Mouse (Mus musculus) hindbrain, embryonic 14.5 days (tissue): Measurements from ENCODE around the gene Mapkap1. TPM values are rescaled to one million over a fixed set of nuclear protein-coding genes. Genes with fewer than 3 reads are reported as not detected.

Source experiments
- ATAC-seq: fragments of 200-750 bp; cut with Nextera tagmentation; 2 replicates; pipeline ENCODE4 v1.8.0; 2017; ENCODE audit warnings: moderate number of reproducible peaks, mild to moderate bottlenecking, moderate TSS enrichment, moderate library complexity; ENCODE audit not compliant: low FRiP score
- DNase-seq: peaks from one replicate; pipeline ENCODE4 v3.0.0-alpha.2; 2015; ENCODE audit warnings: low spot score
- H3K27ac ChIP-seq: fragments of 300-500 bp; sonication (generic); 2 replicates; pipeline ENCODE4 v1.5.1; 2014; ENCODE audit warnings: mild to moderate bottlenecking, moderate library complexity
- H3K27me3 ChIP-seq: fragments of 300-500 bp; sonication (generic); 2 replicates; pipeline ENCODE4 v1.6.1; 2014; ENCODE audit warnings: mild to moderate bottlenecking, low read length, mixed read lengths; ENCODE audit not compliant: control insufficient read depth, insufficient read depth
- H3K36me3 ChIP-seq: fragments of 300-500 bp; sonication (generic); replicated peaks from 2 replicates; pipeline ENCODE4 v1.6.1; 2014; ENCODE audit not compliant: control insufficient read depth, insufficient read depth
- H3K4me1 ChIP-seq: fragments of 300-500 bp; sonication (generic); replicated peaks from 2 replicates; pipeline ENCODE4 v1.6.1; 2014; ENCODE audit warnings: antibody characterized with exemption, low read length, mixed read lengths; ENCODE audit not compliant: control insufficient read depth, insufficient read depth
- H3K4me2 ChIP-seq: fragments of 300-500 bp; sonication (generic); replicated peaks from 2 replicates; pipeline ENCODE4 v1.6.1; 2014; ENCODE audit warnings: mild to moderate bottlenecking, moderate library complexity
- H3K4me3 ChIP-seq: fragments of 300-500 bp; sonication (generic); replicated peaks from 2 replicates; pipeline ENCODE4 v1.5.1; 2014; ENCODE audit warnings: mild to moderate bottlenecking, low read length
- H3K9ac ChIP-seq: fragments of 300-500 bp; sonication (generic); 2 replicates; pipeline ENCODE4 v1.6.1; 2014
- H3K9me3 ChIP-seq: fragments of 300-500 bp; sonication (generic); 2 replicates; pipeline ENCODE4 v1.6.1; 2016; ENCODE audit warnings: low read length; ENCODE audit not compliant: control insufficient read depth
- WGBS: fragments of 180-500 bp; shearing (Covaris S2); extraction: QIAGEN DNeasy Blood & Tissue Kit; methylation state at CpG from one replicate; pipeline ENCODE4 v1.1.7; 2014; 5-methylcytosine and 5-hydroxymethylcytosine counted together
- polyA plus RNA-seq: library from polyadenylated mRNA; unstranded; fragments of >200 nt; fragmentation: Nextera tagmentation; extraction: Ambion mirVana; gene quantifications from 2 replicates; pipeline ENCODE4 v1.2.1, GENCODE M21; 2014

The Mapkap1 gene
- polyA plus RNA-seq, 1 experiment from 2014 or later, result 101 TPM

GRCm38 (mm10) chr2:34570378-34570777 lies 163.8 kb downstream of the Mapkap1 start:
- WGBS, result 2% methylated on average over 6 of the region's 6 CpGs
- Histone ChIP-seq H3K9ac (no peak overlapping the region), H3K36me3 (no peaks in the 10 kb centered on the region), H3K4me2 (no peak overlapping the region), H3K27ac (peak overlapping the region; percentile 65), H3K27me3 (no peaks in the 10 kb centered on the region), H3K4me3 (no peak overlapping the region), H3K9me3 (no peaks in the 10 kb centered on the region), H3K4me1 (peaks cover 22% of the 10 kb centered on the region)
- ATAC-seq (no peak), DNase-seq (no peak)

GRCm38 (mm10) chr2:34571096-34571495 lies 164.5 kb downstream of the Mapkap1 start:
- DNase-seq (no peak), ATAC-seq (no peak)
- H3K36me3 ChIP-seq, result no peaks in the 10 kb centered on the region
- no peak overlapping the region for H3K9ac ChIP-seq
- H3K27ac ChIP-seq, result peak overlapping the region; percentile 65; the same call in 1 of the 2 replicates
- H3K4me3 ChIP-seq, result no peak overlapping the region
- WGBS, result 6% methylated on average over 1 of the region's 1 CpGs
- H3K4me1 ChIP-seq, result peaks cover 22% of the 10 kb centered on the region
- H3K4me2 ChIP-seq, result no peak overlapping the region
- H3K9me3 ChIP-seq, result no peaks in the 10 kb centered on the region
- no peaks in the 10 kb centered on the region for H3K27me3 ChIP-seq

GRCm38 (mm10) chr2:34573073-34573472 lies 166.5 kb downstream of the Mapkap1 start:
- 51% methylated on average over 4 of the region's 4 CpGs for WGBS
- no peak overlapping the region for H3K4me3 ChIP-seq
- H3K9ac ChIP-seq, result no peak overlapping the region
- H3K27ac ChIP-seq, result no peak overlapping the region
- no peaks in the 10 kb centered on the region for H3K36me3 ChIP-seq
- H3K27me3 ChIP-seq, result no peaks in the 10 kb centered on the region
- no peak for DNase-seq
- H3K4me1 ChIP-seq, result peaks cover 25% of the 10 kb centered on the region
- H3K4me2 ChIP-seq, result no peak overlapping the region
- ATAC-seq, result no peak
- no peaks in the 10 kb centered on the region for H3K9me3 ChIP-seq

GRCm38 (mm10) chr2:34588546-34588945 lies 182.0 kb downstream of the Mapkap1 start:
- H3K4me3 ChIP-seq, result no peak overlapping the region
- H3K9me3 ChIP-seq, result no peaks in the 10 kb centered on the region
- ATAC-seq, result no peak
- H3K9ac ChIP-seq, result no peak overlapping the region
- 0 out of 2 replicates have a peak, but pooled peaks cover 3% of the 10 kb centered on the region for H3K4me1 ChIP-seq
- DNase-seq, result no peak
- no peak overlapping the region for H3K27ac ChIP-seq
- peaks cover 8% of the 10 kb centered on the region for H3K36me3 ChIP-seq
- no peak overlapping the region for H3K4me2 ChIP-seq
- 67% methylated on average over 8 of the region's 8 CpGs for WGBS
- no peaks in the 10 kb centered on the region for H3K27me3 ChIP-seq

- Histone ChIP-seq H3K9ac (no peak overlapping the region), H3K4me1 (0 out of 2 replicates have a peak, but pooled peaks cover 3% of the 10 kb centered on the region), H3K4me2 (no peak overlapping the region), H3K36me3 (no peaks in the 10 kb centered on the region), H3K4me3 (no peak overlapping the region), H3K27me3 (no peaks in the 10 kb centered on the region), H3K27ac (no peak overlapping the region), H3K9me3 (no peaks in the 10 kb centered on the region)
- DNase-seq, result no peak
- ATAC-seq, result no peak
- WGBS, result 86% methylated on average over 16 of the region's 16 CpGs
These were observed 185.3 kb downstream of the Mapkap1 start for GRCm38 (mm10) chr2:34591721-34592360.

GRCm38 (mm10) chr2:34592361-34592960 lies 185.9 kb downstream of the Mapkap1 start:
- Histone ChIP-seq H3K27me3 (no peaks in the 10 kb centered on the region), H3K9me3 (no peaks in the 10 kb centered on the region), H3K27ac (no peak overlapping the region), H3K4me1 (0 out of 2 replicates have a peak, but pooled peaks cover 3% of the 10 kb centered on the region), H3K36me3 (no peaks in the 10 kb centered on the region), H3K4me2 (no peak overlapping the region), H3K9ac (no peak overlapping the region), H3K4me3 (no peak overlapping the region)
- DNase-seq, result no peak
- ATAC-seq, result no peak
- 86% methylated on average over 8 of the region's 8 CpGs for WGBS

- Histone ChIP-seq H3K9me3 (no peaks in the 10 kb centered on the region), H3K9ac (no peak overlapping the region), H3K4me1 (no peaks in the 10 kb centered on the region), H3K27ac (no peak overlapping the region), H3K36me3 (no peaks in the 10 kb centered on the region), H3K27me3 (no peaks in the 10 kb centered on the region), H3K4me2 (no peak overlapping the region), H3K4me3 (no peak overlapping the region)
- 87% methylated on average over 5 of the region's 5 CpGs for WGBS
- ATAC-seq, result no peak
- no peak for DNase-seq
These were observed 187.4 kb downstream of the Mapkap1 start for GRCm38 (mm10) chr2:34594001-34594400.

- Histone ChIP-seq H3K9ac (no peak overlapping the region), H3K4me2 (no peak overlapping the region), H3K27me3 (no peaks in the 10 kb centered on the region), H3K27ac (no peak overlapping the region), H3K4me3 (no peak overlapping the region), H3K4me1 (peaks cover 36% of the 10 kb centered on the region), H3K9me3 (no peaks in the 10 kb centered on the region), H3K36me3 (no peaks in the 10 kb centered on the region)
- no peak for DNase-seq
- no peak for ATAC-seq
- 55% methylated on average over 5 of the region's 5 CpGs for WGBS
These were observed 193.2 kb downstream of the Mapkap1 start for GRCm38 (mm10) chr2:34599606-34600255.

GRCm38 (mm10) chr2:34600734-34601133 lies 194.2 kb downstream of the Mapkap1 start:
- H3K27ac ChIP-seq, result peak overlapping the region; percentile 51; the same call in 1 of the 2 replicates
- peaks cover 40% of the 10 kb centered on the region for H3K4me1 ChIP-seq
- DNase-seq, result no peak

More at GRCm38 (mm10) chr2:34600734-34601133, 194.2 kb downstream of the Mapkap1 start:
- Histone ChIP-seq H3K9ac (0 out of 2 replicates have a peak overlapping the region, but pooled peaks have one; percentile 17), H3K4me3 (no peak overlapping the region), H3K9me3 (no peaks in the 10 kb centered on the region), H3K4me2 (no peak overlapping the region), H3K27me3 (no peaks in the 10 kb centered on the region), H3K36me3 (no peaks in the 10 kb centered on the region)
- no peak for ATAC-seq
- WGBS, result 13% methylated on average over 7 of the region's 7 CpGs
